ENCODE assay signal across 12 mouse cellular contexts in genomic region chr5:144162813-144163517, GRCm38 (mm10). TPM values are rescaled to one million over a fixed set of nuclear protein-coding genes. Genes with fewer than 3 reads are reported as not detected.
DNase-seq lines count a peak whose midpoint lies in the region; ATAC-seq and TF ChIP-seq lines count a peak whose summit lies in the region.
"Had no signal": no experiment of that assay in that cellular context is flagged by ENCODE, and none has a peak within 500 bp of the region (broad histone marks: within the 10 kb centered on the region; RNA-seq: fewer than 3 reads in every experiment).

No protein-coding gene starts in this region.

- no peaks in the 10 kb centered on the region for H3K79me2 ChIP-seq in liver, adult 2 months (ENCODE audit: control insufficient read depth, insufficient read depth, low read length)

- H3K27ac ChIP-seq in liver, adult 2 months (replicated peaks; ENCODE audit: insufficient read depth, low read depth, low read length) = no peak overlapping the region
- H3K27ac ChIP-seq in liver, postnatal 0 days (ENCODE audit: low read depth) = no peak overlapping the region
- H3K27ac ChIP-seq in midbrain, embryonic 11.5 days (ENCODE audit: low read depth, low read length) = no peak overlapping the region
- H3K27ac ChIP-seq: macrophage had no signal

- peaks cover 7% of the 10 kb centered on the region; the same call in 1 of the 2 replicates for H3K36me3 ChIP-seq in liver, adult 2 months (ENCODE audit: control insufficient read depth, insufficient read depth, low read length)
- peaks cover 23% of the 10 kb centered on the region for H3K36me3 ChIP-seq in liver, postnatal 0 days (replicated peaks; ENCODE audit: insufficient read depth, low read length)
- H3K36me3 ChIP-seq in midbrain, embryonic 11.5 days (ENCODE audit: control insufficient read depth, insufficient read depth, low read length) = 0 out of 2 replicates have a peak, but pooled peaks cover 3% of the 10 kb centered on the region

- no peak overlapping the region for H3K9ac ChIP-seq in liver, adult 2 months (ENCODE audit: low read depth, low read length)
- no peak overlapping the region for H3K9ac ChIP-seq in liver, postnatal 0 days (replicated peaks)
- no peak overlapping the region for H3K9ac ChIP-seq in midbrain, embryonic 11.5 days (ENCODE audit: low read length)

- DNase-seq in liver, adult 2 months (ENCODE audit: extremely low read depth, low read depth, low spot score) = peak; percentile 32
- no peak for DNase-seq in liver, postnatal 0 days
- DNase-seq in cerebellum, adult 11 months = peak; percentile 67
- peak; percentile 81 for DNase-seq in kidney, adult 9 months
- peak; percentile 16 for DNase-seq in naive thymus-derived CD4-positive, alpha-beta T cell, adult 2 months (ENCODE audit: low read depth)
- no peak for DNase-seq in layer of hippocampus, postnatal 14 days (ENCODE audit: low spot score in 2 of 2)
- no peak for DNase-seq in midbrain, embryonic 11.5 days (ENCODE audit: low spot score, missing footprints)
- DNase-seq: heart, adult 11 months; layer of hippocampus, adult 9-11 months; right cerebral cortex, postnatal 4 days had no signal

- no peaks in the 10 kb centered on the region for H3K9me3 ChIP-seq in liver, postnatal 0 days (ENCODE audit: low read length)
- H3K9me3 ChIP-seq in midbrain, embryonic 11.5 days (ENCODE audit: control insufficient read depth, low read length) = no peaks in the 10 kb centered on the region

- no peak for TF ChIP-seq CTCF in liver, adult 2 months (IDR thresholded peaks at IDR 0.05; ENCODE audit: low read depth, low read length)
- TF ChIP-seq CTCF in liver, postnatal 0 days (IDR thresholded peaks at IDR 0.05; ENCODE audit: low read depth) = no peak

- peaks cover 3% of the 10 kb centered on the region for H3K4me1 ChIP-seq in liver, adult 2 months (ENCODE audit: control insufficient read depth, insufficient read depth, low read length)
- no peaks in the 10 kb centered on the region for H3K4me1 ChIP-seq in liver, postnatal 0 days (ENCODE audit: insufficient read depth)
- H3K4me1 ChIP-seq in midbrain, embryonic 11.5 days (ENCODE audit: control insufficient read depth, insufficient read depth, low read length) = no peaks in the 10 kb centered on the region

- 83% methylated on average over 10 of the region's 10 CpGs for WGBS in liver, adult 2 months
- 85% methylated on average over 10 of the region's 10 CpGs for WGBS in liver, postnatal 0 days (ENCODE audit: insufficient replicate concordance)
- 87% methylated on average over 10 of the region's 10 CpGs for WGBS in midbrain, embryonic 11.5 days

- no peak for TF ChIP-seq POLR2A in liver, adult 2 months (IDR thresholded peaks at IDR 0.05; ENCODE audit: extremely low read depth, insufficient read depth, low read length)

- ATAC-seq in liver, postnatal 0 days = no peak
- no peak for ATAC-seq in midbrain, embryonic 11.5 days (ENCODE audit: low FRiP score)
- ATAC-seq in erythroid progenitor cell, adult 5-6 weeks (replicated peaks; ENCODE audit: low FRiP score, poor library complexity, severe bottlenecking) = no peak

- TF ChIP-seq EP300 in liver, postnatal 0 days (IDR thresholded peaks at IDR 0.05; ENCODE audit: low read depth) = no peak

- H3K4me3 ChIP-seq in liver, adult 2 months (ENCODE audit: insufficient read depth, low read depth, low read length) = no peak overlapping the region
- no peak overlapping the region for H3K4me3 ChIP-seq in liver, postnatal 0 days (ENCODE audit: low read depth, low read length)
- H3K4me3 ChIP-seq in midbrain, embryonic 11.5 days (ENCODE audit: low read depth, low read length) = no peak overlapping the region

- H3K27me3 ChIP-seq in liver, adult 2 months (ENCODE audit: control insufficient read depth, insufficient read depth, low read length) = no peaks in the 10 kb centered on the region
- H3K27me3 ChIP-seq in liver, postnatal 0 days (ENCODE audit: insufficient read depth, low read length) = no peaks in the 10 kb centered on the region
- no peaks in the 10 kb centered on the region for H3K27me3 ChIP-seq in midbrain, embryonic 11.5 days (ENCODE audit: control insufficient read depth, insufficient read depth, low read length)

- H3K4me2 ChIP-seq in liver, postnatal 0 days (ENCODE audit: low read depth, low read length) = no peak overlapping the region
- H3K4me2 ChIP-seq in midbrain, embryonic 11.5 days = no peak overlapping the region

RNA-seq across cellular contexts. Expression of gene Bhlha15, which starts 27.1 kb away (rescaled TPM):
- 0.13 and 0.18 TPM in 2 replicates for total RNA-seq in liver, adult 2 months (2014; rRNA removed)
- 0.04 and 0.70 TPM in 2 replicates for polyA plus RNA-seq in liver, adult 2 months (2012; rRNA removed)
- 0.16 and 0.19 TPM in 2 replicates for polyA plus RNA-seq in liver, postnatal 0 days (2015; fragmentation: Nextera tagmentation; extraction: Ambion mirVana)
- under 1 TPM in 1 of 2 experiments, not detected in 1; 0.45 TPM for total RNA-seq in layer of hippocampus, postnatal 14 days (2021)
- polyA plus RNA-seq in midbrain, embryonic 11.5 days (2014; fragmentation: Nextera tagmentation; extraction: Ambion mirVana) = not detected in 2 replicates
- not detected in 2 replicates for total RNA-seq in erythroid progenitor cell, adult 5-6 weeks (2015; ENCODE audit: low replicate concordance)
- not detected in 2 replicates for total RNA-seq in erythroid progenitor cell, adult 5-6 weeks (2017; ENCODE audit: low replicate concordance)
- polyA plus RNA-seq: macrophage had no signal

Comparison
In these comparisons a context has a peak if more than half of its experiments do, and no peak if none do; other contexts are left out.
1. DNase-seq: peak in liver, adult 2 months (single experiment), cerebellum, adult 11 months (single experiment), kidney, adult 9 months (single experiment) and naive thymus-derived CD4-positive, alpha-beta T cell, adult 2 months (single experiment); none in liver, postnatal 0 days (single experiment), layer of hippocampus, postnatal 14 days (0 of 2) and midbrain, embryonic 11.5 days (single experiment).